Mouse (Mus musculus): ENCODE measurements around the gene Trim30d. TPM values are rescaled to one million over a fixed set of nuclear protein-coding genes. Genes with fewer than 3 reads are reported as not detected.

The Trim30d gene
- polyA plus RNA-seq (2021; fragmentation: Nextera tagmentation) = 0.45 and 0.69 TPM in 2 replicates
- long read RNA-seq, experiment 1 = 0 reads
- long read RNA-seq, experiment 2, partial matches to known transcripts = 0 of 1 reads
- long read RNA-seq, experiment 2, other reads (novel, unspliced or antisense) = 1 of 1 reads

GRCm38 (mm10) chr7:104507421-104508065 is at the start of gene Trim30d:
Gene Trim30d (minus strand): TSS chr7:104507849.

GRCm38 (mm10) chr7:104549833-104550232 is 42.2 kb upstream of the Trim30d start, which contains the start of gene Olfr651:
Gene Olfr651 (plus strand): TSS chr7:104550133.

GRCm38 (mm10) chr7:104465065-104465744 is 42.4 kb downstream of the Trim30d start, which contains the start of gene Trim30a:
Gene Trim30a (minus strand): TSS chr7:104465193.

Other genes with a start within 250 kb of the Trim30d start
- 0.15 and 0.21 TPM in 2 replicates for gene Trim5, start 219.8 kb downstream of the Trim30d start, polyA plus RNA-seq (2021; fragmentation: Nextera tagmentation)
- 1.8 and 2.5 TPM in 2 replicates for gene Trim12a, start 192.4 kb downstream of the Trim30d start, polyA plus RNA-seq (2021; fragmentation: Nextera tagmentation)
- gene Trim34b, start 178.4 kb downstream of the Trim30d start, polyA plus RNA-seq (2021; fragmentation: Nextera tagmentation) = 0.15 TPM in 1 of 2 replicates, not detected in the other
- gene Trim12c, start 154.5 kb downstream of the Trim30d start, polyA plus RNA-seq (2021; fragmentation: Nextera tagmentation) = 0.25 and 0.51 TPM in 2 replicates
- 0.06 TPM in 1 of 2 replicates, not detected in the other for gene Trim30b, start 138.0 kb downstream of the Trim30d start, polyA plus RNA-seq (2021; fragmentation: Nextera tagmentation)
- gene Trim30c, start 107.0 kb downstream of the Trim30d start, polyA plus RNA-seq (2021; fragmentation: Nextera tagmentation) = 0.10 TPM in 1 of 2 replicates, not detected in the other
- 0.23 and 0.51 TPM in 2 replicates for gene Trim30a, start 42.7 kb downstream of the Trim30d start, polyA plus RNA-seq (2021; fragmentation: Nextera tagmentation)
- not detected in 2 replicates for gene Olfr651, start 42.3 kb upstream of the Trim30d start, polyA plus RNA-seq (2021; fragmentation: Nextera tagmentation)
- gene Olfr652, start 53.1 kb upstream of the Trim30d start, polyA plus RNA-seq (2021; fragmentation: Nextera tagmentation) = not detected in 2 replicates
- not detected in 2 replicates for gene Olfr653, start 69.5 kb upstream of the Trim30d start, polyA plus RNA-seq (2021; fragmentation: Nextera tagmentation)
- not detected in 2 replicates for gene Olfr654, start 79.2 kb upstream of the Trim30d start, polyA plus RNA-seq (2021; fragmentation: Nextera tagmentation)
- not detected in 2 replicates for gene Olfr655, start 93.9 kb upstream of the Trim30d start, polyA plus RNA-seq (2021; fragmentation: Nextera tagmentation)
- not detected in 2 replicates for gene Olfr656, start 106.1 kb upstream of the Trim30d start, polyA plus RNA-seq (2021; fragmentation: Nextera tagmentation)
- not detected in 2 replicates for gene Olfr657, start 116.9 kb upstream of the Trim30d start, polyA plus RNA-seq (2021; fragmentation: Nextera tagmentation)
- gene Olfr658, start 139.5 kb upstream of the Trim30d start, polyA plus RNA-seq (2021; fragmentation: Nextera tagmentation) = 0.06 and 0.08 TPM in 2 replicates
- not detected in 2 replicates for gene Olfr659, start 158.9 kb upstream of the Trim30d start, polyA plus RNA-seq (2021; fragmentation: Nextera tagmentation)
- not detected in 2 replicates for gene Olfr661, start 178.7 kb upstream of the Trim30d start, polyA plus RNA-seq (2021; fragmentation: Nextera tagmentation)

Measured in layer of hippocampus, adult 6 months (tissue).